ENCODE assay signal across 9 mouse cellular contexts in the genomic region with DNA sequence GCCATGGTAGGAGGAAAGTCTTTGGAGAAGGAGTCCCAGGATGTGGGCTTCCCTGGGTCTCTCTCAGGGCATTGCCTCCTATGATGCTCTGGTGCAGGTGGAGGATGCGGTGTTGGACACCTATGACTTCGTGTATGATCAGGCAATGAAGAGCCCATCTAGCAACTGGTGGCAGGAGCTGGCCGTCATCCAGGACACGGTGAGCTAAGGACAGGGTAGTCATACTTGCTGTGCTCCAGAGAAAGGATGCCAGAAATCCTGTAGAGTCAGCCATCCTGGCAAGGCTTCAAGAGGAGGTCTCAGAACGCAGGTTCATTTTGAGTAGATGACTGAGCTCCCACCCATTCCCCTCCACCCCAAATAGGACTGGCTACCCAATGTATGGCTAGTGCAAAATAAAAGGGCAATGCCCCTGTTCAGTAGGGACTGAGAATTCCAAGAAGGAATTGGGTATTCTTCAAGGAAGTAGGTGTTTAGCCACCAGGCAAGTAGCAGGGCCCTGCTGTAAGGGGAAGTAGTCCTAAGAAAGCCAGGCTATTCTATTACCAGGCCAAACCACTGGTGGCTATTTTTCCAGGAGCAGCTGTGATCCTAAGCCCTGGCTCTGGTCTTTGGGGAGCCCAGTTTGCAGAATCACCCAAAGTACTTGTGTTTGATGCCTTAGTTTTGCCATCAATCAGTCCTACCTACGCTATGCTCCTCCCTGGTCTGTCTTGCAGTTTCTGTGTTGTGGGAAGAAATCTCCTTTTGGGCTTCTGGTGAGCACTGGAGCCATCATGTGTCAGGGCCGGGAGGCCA. TPM values are rescaled to one million over a fixed set of nuclear protein-coding genes. Genes with fewer than 3 reads are reported as not detected.
DNase-seq lines count a peak whose midpoint lies in the region; TF ChIP-seq lines count a peak whose summit lies in the region.
"Had no signal": no experiment of that assay in that cellular context is flagged by ENCODE, and none has a peak within 500 bp of the region (broad histone marks: within the 10 kb centered on the region; RNA-seq: fewer than 3 reads in every experiment).

No protein-coding gene starts in this region.

- no peaks in the 10 kb centered on the region for H3K27me3 ChIP-seq in kidney, adult 2 months (replicated peaks; ENCODE audit: control insufficient read depth, insufficient read depth, low read length)
- no peaks in the 10 kb centered on the region; the same call in 1 of the 2 replicates for H3K27me3 ChIP-seq in midbrain, embryonic 10.5 days (ENCODE audit: low read depth, poor library complexity, severe bottlenecking)

- H3K4me3 ChIP-seq in kidney, adult 2 months (ENCODE audit: insufficient read depth, low read depth, low read length) = no peak overlapping the region
- H3K4me3 ChIP-seq in midbrain, embryonic 10.5 days = no peak overlapping the region

- no peak for TF ChIP-seq POLR2A in kidney, adult 2 months (IDR thresholded peaks at IDR 0.05; ENCODE audit: low read depth, low read length)

- DNase-seq in kidney, adult 2 months = peak; percentile 35
- DNase-seq in kidney, adult 11 months = no peak
- DNase-seq in 3134 (ENCODE audit: extremely low read depth, insufficient read length, low spot score) (peak; percentile 50), NIH3T3 (ENCODE audit: low read depth) (peak; percentile 64)
- DNase-seq in heart, postnatal 10 days = peak; percentile 68 to 75
- no peak for DNase-seq in right cerebral cortex, postnatal 4 days
- DNase-seq in thymus, postnatal 0 days (ENCODE audit: low spot score) = no peak
- no peak for DNase-seq in midbrain, embryonic 10.5 days (ENCODE audit: low spot score)

- no peaks in the 10 kb centered on the region for H3K9me3 ChIP-seq in midbrain, embryonic 10.5 days (replicated peaks)

- 69% methylated on average over 7 of the region's 7 CpGs for whole genome bisulfite sequencing in kidney, adult 2 months
- WGBS in midbrain, embryonic 10.5 days = 85% methylated on average over 7 of the region's 7 CpGs

- no peak for TF ChIP-seq CTCF in kidney, adult 2 months (conservative IDR thresholded peaks at IDR 0.05; ENCODE audit: insufficient read depth, insufficient read length, low read depth, low read length)

- intact Hi-C loops in heart, postnatal 10 days (cut with DNase I) = no loop called here

- no peaks in the 10 kb centered on the region for H3K36me3 ChIP-seq in kidney, adult 2 months (ENCODE audit: control insufficient read depth, insufficient read depth, low read length)
- no peaks in the 10 kb centered on the region for H3K36me3 ChIP-seq in midbrain, embryonic 10.5 days

- peaks cover 2% of the 10 kb centered on the region; the same call in 1 of the 2 replicates for H3K4me1 ChIP-seq in kidney, adult 2 months (ENCODE audit: control insufficient read depth, insufficient read depth, low read length)
- peaks cover 20% of the 10 kb centered on the region for H3K4me1 ChIP-seq in midbrain, embryonic 10.5 days

- H3K27ac ChIP-seq in kidney, adult 2 months (ENCODE audit: insufficient read depth, low read depth, low read length) = no peak overlapping the region
- H3K27ac ChIP-seq in midbrain, embryonic 10.5 days (replicated peaks) = no peak overlapping the region

RNA-seq across cellular contexts. Expression of a gene that starts 10.2 kb away (rescaled TPM):
- polyA plus RNA-seq in kidney, adult 2 months (2012; rRNA removed) = 0.99 and 5.1 TPM in 2 replicates
- total RNA-seq in heart, postnatal 10 days (2021) = 1 to 10 TPM in 1 of 2 experiments, under 1 TPM in 1; 0.81 to 1.2 TPM
- 44.5 and 58.2 TPM in 2 replicates for polyA plus RNA-seq in thymus, postnatal 0 days (2015; fragmentation: Nextera tagmentation; extraction: Ambion mirVana)
- polyA plus RNA-seq in midbrain, embryonic 10.5 days (2016; fragmentation: Nextera tagmentation; extraction: Ambion mirVana) = 4.7 and 6.0 TPM in 2 replicates

RNA-seq across cellular contexts. Expression of a gene that starts 37.5 kb away (rescaled TPM):
- 801 and 824 TPM in 2 replicates for polyA plus RNA-seq in kidney, adult 2 months (2012; rRNA removed)
- total RNA-seq in heart, postnatal 10 days (2021) = 100 to 1,000 TPM; 630 to 639 TPM
- 228 and 233 TPM in 2 replicates for polyA plus RNA-seq in thymus, postnatal 0 days (2015; fragmentation: Nextera tagmentation; extraction: Ambion mirVana)
- 267 and 279 TPM in 2 replicates for polyA plus RNA-seq in midbrain, embryonic 10.5 days (2016; fragmentation: Nextera tagmentation; extraction: Ambion mirVana)

RNA-seq across cellular contexts. Expression of a gene that starts 46.0 kb away (rescaled TPM):
- 0.11 and 0.30 TPM in 2 replicates for polyA plus RNA-seq in kidney, adult 2 months (2012; rRNA removed)
- total RNA-seq in heart, postnatal 10 days (2021) = not detected
- polyA plus RNA-seq in thymus, postnatal 0 days (2015; fragmentation: Nextera tagmentation; extraction: Ambion mirVana) = 2.9 and 3.1 TPM in 2 replicates
- 0.70 and 1.3 TPM in 2 replicates for polyA plus RNA-seq in midbrain, embryonic 10.5 days (2016; fragmentation: Nextera tagmentation; extraction: Ambion mirVana)
- total RNA-seq: gastrocnemius, adult 8-10 months had no signal

RNA-seq across cellular contexts. Expression of a gene that starts 54.0 kb away (rescaled TPM):
- polyA plus RNA-seq in kidney, adult 2 months (2012; rRNA removed) = 64.8 and 74.5 TPM in 2 replicates
- total RNA-seq in heart, postnatal 10 days (2021) = 10 to 100 TPM; 24.9 to 26.3 TPM
- polyA plus RNA-seq in thymus, postnatal 0 days (2015; fragmentation: Nextera tagmentation; extraction: Ambion mirVana) = 68.5 and 72.3 TPM in 2 replicates
- 136 and 142 TPM in 2 replicates for polyA plus RNA-seq in midbrain, embryonic 10.5 days (2016; fragmentation: Nextera tagmentation; extraction: Ambion mirVana)

Comparison
In these comparisons a context has a peak if more than half of its experiments do, and no peak if none do; other contexts are left out.
1. DNase-seq: peak in kidney, adult 2 months (single experiment), 3134 (single experiment), NIH3T3 (single experiment) and heart, postnatal 10 days (2 of 2); none in kidney, adult 11 months (single experiment), right cerebral cortex, postnatal 4 days (single experiment), thymus, postnatal 0 days (single experiment) and midbrain, embryonic 10.5 days (single experiment).